Mouse (Mus musculus) bone marrow, adult 2 months (tissue): ENCODE results near the gene Uvrag.

ENCODE experiments used
- CTCF ChIP-seq: fragments of 200-500 bp; IDR thresholded peaks from 2 replicates; pipeline ENCODE4 v1.5.1; 2011; ENCODE audit warnings: low read length, control low read depth; ENCODE audit not compliant: control insufficient read depth, insufficient read depth
- POLR2A ChIP-seq: fragments of 200-500 bp; IDR thresholded peaks from 2 replicates; pipeline ENCODE4 v1.6.1; 2011; ENCODE audit warnings: low read depth, mild to moderate bottlenecking, control low read depth, low read length, borderline replicate concordance; ENCODE audit not compliant: control insufficient read depth

- no peak for TF ChIP-seq CTCF
- no peak for TF ChIP-seq POLR2A
Measured at GRCm38 (mm10) chr7:98855388-98855787, 285.6 kb downstream of the Uvrag start.
